Mouse (Mus musculus): ENCODE data around the gene Rnf149. TPM values are rescaled to one million over a fixed set of nuclear protein-coding genes. Genes with fewer than 3 reads are reported as not detected.

Rnf149 gene
- polyA plus RNA-seq (2015; fragmentation: Nextera tagmentation; extraction: Ambion mirVana), result 28.3 and 34.1 TPM in 2 replicates

GRCm38 (mm10) chr1:39577253-39577705 is at the start of gene Rnf149:
Gene Rnf149, minus strand, starts transcription at chr1:39577405.
- H3K27me3 ChIP-seq, result no peaks in the 10 kb centered on the region
- under 1% methylated on average over 40 of the region's 49 CpGs for WGBS
- peak within 1 kb of the TSS; percentile 100 for H3K27ac ChIP-seq
- H3K4me2 ChIP-seq, result peak within 1 kb of the TSS; percentile 69
- H3K4me1 ChIP-seq, result peaks cover 11% of the 10 kb centered on the region
- no peaks in the 10 kb centered on the region for H3K36me3 ChIP-seq
- peak within 1 kb of the TSS; percentile 89 for H3K9ac ChIP-seq
- H3K9me3 ChIP-seq, result no peaks in the 10 kb centered on the region
- ATAC-seq (ENCODE audit: insufficient number of reproducible peaks, low FRiP score, low TSS enrichment, low read depth), result peak; percentile 96
- H3K4me3 ChIP-seq, result peak within 1 kb of the TSS; percentile 96

GRCm38 (mm10) chr1:39625491-39625890 is 48.3 kb upstream of the Rnf149 start:
- H3K9me3 ChIP-seq, result no peaks in the 10 kb centered on the region
- WGBS, result 42% methylated on average over 3 of the region's 3 CpGs
- no peaks in the 10 kb centered on the region for H3K36me3 ChIP-seq
- no peak overlapping the region for H3K27ac ChIP-seq
- H3K9ac ChIP-seq, result no peak overlapping the region
- no peak overlapping the region for H3K4me2 ChIP-seq
- no peak overlapping the region for H3K4me3 ChIP-seq
- no peak for ATAC-seq (ENCODE audit: insufficient number of reproducible peaks, low FRiP score, low TSS enrichment, low read depth)
- H3K4me1 ChIP-seq, result no peaks in the 10 kb centered on the region
- H3K27me3 ChIP-seq, result no peaks in the 10 kb centered on the region

- no peak for ATAC-seq (ENCODE audit: insufficient number of reproducible peaks, low FRiP score, low TSS enrichment, low read depth)
- Histone ChIP-seq H3K9me3 (no peaks in the 10 kb centered on the region), H3K4me3 (no peak overlapping the region), H3K36me3 (no peaks in the 10 kb centered on the region), H3K4me2 (no peak overlapping the region), H3K9ac (no peak overlapping the region), H3K27me3 (no peaks in the 10 kb centered on the region), H3K4me1 (0 out of 2 replicates have a peak, but pooled peaks cover 1% of the 10 kb centered on the region), H3K27ac (no peak overlapping the region)
- WGBS, result 52% methylated on average over 1 of the region's 1 CpGs
These were observed 46.5 kb upstream of the Rnf149 start for GRCm38 (mm10) chr1:39623729-39624128.

GRCm38 (mm10) chr1:39623106-39623505 is 45.9 kb upstream of the Rnf149 start:
- ATAC-seq (ENCODE audit: insufficient number of reproducible peaks, low FRiP score, low TSS enrichment, low read depth), result no peak
- 89% methylated on average over 5 of the region's 5 CpGs for WGBS
- Histone ChIP-seq H3K36me3 (no peaks in the 10 kb centered on the region), H3K4me2 (no peak overlapping the region), H3K4me1 (peaks cover 4% of the 10 kb centered on the region; the same call in 1 of the 2 replicates), H3K27me3 (no peaks in the 10 kb centered on the region), H3K9me3 (no peaks in the 10 kb centered on the region), H3K27ac (no peak overlapping the region), H3K9ac (no peak overlapping the region), H3K4me3 (no peak overlapping the region)

- Histone ChIP-seq H3K4me2 (no peak overlapping the region), H3K27ac (no peak overlapping the region), H3K36me3 (no peaks in the 10 kb centered on the region), H3K4me3 (no peak overlapping the region), H3K9ac (no peak overlapping the region), H3K4me1 (peaks cover 19% of the 10 kb centered on the region), H3K9me3 (no peaks in the 10 kb centered on the region), H3K27me3 (no peaks in the 10 kb centered on the region)
- 11% methylated on average over 8 of the region's 8 CpGs for WGBS
- no peak for ATAC-seq (ENCODE audit: insufficient number of reproducible peaks, low FRiP score, low TSS enrichment, low read depth)
These were observed 41.3 kb upstream of the Rnf149 start for GRCm38 (mm10) chr1:39618524-39618923.

GRCm38 (mm10) chr1:39615526-39615925 is 38.3 kb upstream of the Rnf149 start:
- H3K9ac ChIP-seq, result no peak overlapping the region
- H3K4me3 ChIP-seq, result no peak overlapping the region
- no peaks in the 10 kb centered on the region for H3K36me3 ChIP-seq
- H3K27ac ChIP-seq, result no peak overlapping the region
- no peaks in the 10 kb centered on the region for H3K9me3 ChIP-seq
- peaks cover 19% of the 10 kb centered on the region for H3K4me1 ChIP-seq
- ATAC-seq (ENCODE audit: insufficient number of reproducible peaks, low FRiP score, low TSS enrichment, low read depth), result no peak
- 66% methylated on average over 6 of the region's 6 CpGs for WGBS
- no peak overlapping the region for H3K4me2 ChIP-seq
- no peaks in the 10 kb centered on the region for H3K27me3 ChIP-seq

- 15% methylated on average over 11 of the region's 11 CpGs for WGBS
- no peak for ATAC-seq (ENCODE audit: insufficient number of reproducible peaks, low FRiP score, low TSS enrichment, low read depth)
- Histone ChIP-seq H3K36me3 (no peaks in the 10 kb centered on the region), H3K27me3 (no peaks in the 10 kb centered on the region), H3K9me3 (no peaks in the 10 kb centered on the region), H3K9ac (no peak overlapping the region), H3K4me2 (peak overlapping the region; percentile 25; the same call in 1 of the 2 replicates), H3K4me1 (peaks cover 19% of the 10 kb centered on the region), H3K27ac (peak overlapping the region; percentile 18; the same call in 1 of the 2 replicates), H3K4me3 (no peak overlapping the region)
These were observed 37.5 kb upstream of the Rnf149 start for GRCm38 (mm10) chr1:39614462-39615279.

GRCm38 (mm10) chr1:39613061-39613460 is 35.9 kb upstream of the Rnf149 start:
- no peaks in the 10 kb centered on the region for H3K27me3 ChIP-seq
- ATAC-seq (ENCODE audit: insufficient number of reproducible peaks, low FRiP score, low TSS enrichment, low read depth), result no peak
- no peaks in the 10 kb centered on the region for H3K9me3 ChIP-seq
- no peak overlapping the region for H3K27ac ChIP-seq
- H3K36me3 ChIP-seq, result no peaks in the 10 kb centered on the region
- H3K4me3 ChIP-seq, result no peak overlapping the region
- no peak overlapping the region for H3K4me2 ChIP-seq
- 70% methylated on average over 3 of the region's 3 CpGs for WGBS
- peaks cover 15% of the 10 kb centered on the region for H3K4me1 ChIP-seq
- no peak overlapping the region for H3K9ac ChIP-seq

- H3K4me2 ChIP-seq, result no peak overlapping the region
- 68% methylated on average over 5 of the region's 5 CpGs for WGBS
- no peak overlapping the region for H3K4me3 ChIP-seq
- H3K9ac ChIP-seq, result no peak overlapping the region
- no peak overlapping the region for H3K27ac ChIP-seq
- H3K36me3 ChIP-seq, result no peaks in the 10 kb centered on the region
- no peaks in the 10 kb centered on the region for H3K27me3 ChIP-seq
- ATAC-seq (ENCODE audit: insufficient number of reproducible peaks, low FRiP score, low TSS enrichment, low read depth), result no peak
- no peaks in the 10 kb centered on the region for H3K9me3 ChIP-seq
- peaks cover 15% of the 10 kb centered on the region for H3K4me1 ChIP-seq
These were observed 35.3 kb upstream of the Rnf149 start for GRCm38 (mm10) chr1:39612491-39612890.

- no peaks in the 10 kb centered on the region for H3K4me1 ChIP-seq
These were observed 31.3 kb upstream of the Rnf149 start for GRCm38 (mm10) chr1:39608534-39608933.

GRCm38 (mm10) chr1:39602477-39602876 is 25.3 kb upstream of the Rnf149 start:
- Histone ChIP-seq H3K36me3 (no peaks in the 10 kb centered on the region), H3K4me1 (0 out of 2 replicates have a peak, but pooled peaks cover 4% of the 10 kb centered on the region), H3K4me3 (no peak overlapping the region), H3K9me3 (no peaks in the 10 kb centered on the region), H3K27ac (no peak overlapping the region), H3K9ac (no peak overlapping the region), H3K4me2 (no peak overlapping the region), H3K27me3 (no peaks in the 10 kb centered on the region)
- no peak for ATAC-seq (ENCODE audit: insufficient number of reproducible peaks, low FRiP score, low TSS enrichment, low read depth)
- 94% methylated on average over 3 of the region's 3 CpGs for WGBS

More at GRCm38 (mm10) chr1:39608534-39608933, 31.3 kb upstream of the Rnf149 start:
- Histone ChIP-seq H3K4me2 (no peak overlapping the region), H3K27me3 (no peaks in the 10 kb centered on the region), H3K27ac (no peak overlapping the region), H3K9me3 (no peaks in the 10 kb centered on the region), H3K9ac (no peak overlapping the region), H3K36me3 (no peaks in the 10 kb centered on the region), H3K4me3 (no peak overlapping the region)
- no peak for ATAC-seq (ENCODE audit: insufficient number of reproducible peaks, low FRiP score, low TSS enrichment, low read depth)
- 39% methylated on average over 8 of the region's 8 CpGs for WGBS

GRCm38 (mm10) chr1:39598726-39599125 is 21.5 kb upstream of the Rnf149 start:
- Histone ChIP-seq H3K27ac (no peak overlapping the region), H3K9me3 (no peaks in the 10 kb centered on the region), H3K4me2 (no peak overlapping the region), H3K4me3 (no peak overlapping the region), H3K9ac (no peak overlapping the region), H3K27me3 (no peaks in the 10 kb centered on the region), H3K36me3 (no peaks in the 10 kb centered on the region), H3K4me1 (0 out of 2 replicates have a peak, but pooled peaks cover 4% of the 10 kb centered on the region)
- 68% methylated on average over 11 of the region's 11 CpGs for WGBS
- ATAC-seq (ENCODE audit: insufficient number of reproducible peaks, low FRiP score, low TSS enrichment, low read depth), result no peak
